ENCODE assay signal across 9 mouse cellular contexts in genomic region chr17:63324039-63324438, GRCm38 (mm10).
A peak's percentile ranks its signal among the peaks of the same experiment; 100 is the strongest.
DNase-seq lines count a peak whose midpoint lies in the region; ATAC-seq lines count a peak whose summit lies in the region.
"Had no signal": no experiment of that assay in that cellular context is flagged by ENCODE, and none has a peak within 500 bp of the region (broad histone marks: within the 10 kb centered on the region; RNA-seq: fewer than 3 reads in every experiment).

No protein-coding gene starts in this region.

- DNase-seq in 3T3-L1 (ENCODE audit: low read depth, low spot score) (peak; percentile 79), R1 (ENCODE audit: low read depth, low spot score) (peak; percentile 75)
- peak; percentile 82 to 87 for DNase-seq in cerebellum, postnatal 10 days
- peak; percentile 54 to 65 for DNase-seq in frontal cortex, postnatal 25 days (ENCODE audit: low spot score in 2 of 2)
- DNase-seq in kidney, adult 18-20 months = peak; percentile 77
- peak; percentile 78 for DNase-seq in limb, embryonic 10.5 days (ENCODE audit: low spot score)
- peak; percentile 60 to 80 for DNase-seq in spleen, postnatal 14 days (ENCODE audit: low spot score in 2 of 2)

- no peaks in the 10 kb centered on the region for H3K9me3 ChIP-seq in limb, embryonic 10.5 days (replicated peaks)
- H3K9me3 ChIP-seq in midbrain, embryonic 15.5 days = no peaks in the 10 kb centered on the region
- H3K9me3 ChIP-seq: embryonic facial prominence, embryonic 15.5 days had no signal

- WGBS in limb, embryonic 10.5 days = 36% methylated on average over 2 of the region's 2 CpGs
- 29% methylated on average over 2 of the region's 2 CpGs for WGBS in midbrain, embryonic 15.5 days

- H3K4me1 ChIP-seq in limb, embryonic 10.5 days = peaks cover 5% of the 10 kb centered on the region; the same call in 1 of the 2 replicates
- H3K4me1 ChIP-seq in midbrain, embryonic 15.5 days = peaks cover 14% of the 10 kb centered on the region; the same call in 1 of the 2 replicates

- no peak overlapping the region for H3K4me3 ChIP-seq in limb, embryonic 10.5 days
- no peak overlapping the region for H3K4me3 ChIP-seq in midbrain, embryonic 15.5 days
- H3K4me3 ChIP-seq: embryonic facial prominence, embryonic 15.5 days had no signal

- no peak overlapping the region for H3K4me2 ChIP-seq in midbrain, embryonic 15.5 days
- H3K4me2 ChIP-seq: embryonic facial prominence, embryonic 15.5 days had no signal

- ATAC-seq in midbrain, embryonic 15.5 days (replicated peaks) = peak; percentile 30; the same call in 1 of the 2 replicates

- H3K36me3 ChIP-seq in limb, embryonic 10.5 days = no peaks in the 10 kb centered on the region
- no peaks in the 10 kb centered on the region for H3K36me3 ChIP-seq in midbrain, embryonic 15.5 days (replicated peaks)
- H3K36me3 ChIP-seq: embryonic facial prominence, embryonic 15.5 days had no signal

- no peak overlapping the region for H3K9ac ChIP-seq in midbrain, embryonic 15.5 days
- H3K9ac ChIP-seq: embryonic facial prominence, embryonic 15.5 days had no signal

- no peak overlapping the region for H3K27ac ChIP-seq in limb, embryonic 10.5 days
- no peak overlapping the region for H3K27ac ChIP-seq in midbrain, embryonic 15.5 days
- H3K27ac ChIP-seq: embryonic facial prominence, embryonic 15.5 days had no signal

- no peaks in the 10 kb centered on the region for H3K27me3 ChIP-seq in limb, embryonic 10.5 days (ENCODE audit: low read depth, poor library complexity, severe bottlenecking)
- H3K27me3 ChIP-seq in midbrain, embryonic 15.5 days (replicated peaks) = no peaks in the 10 kb centered on the region
- H3K27me3 ChIP-seq: embryonic facial prominence, embryonic 15.5 days had no signal
